ENCODE assay signal across 8 mouse cellular contexts in the genomic region with DNA sequence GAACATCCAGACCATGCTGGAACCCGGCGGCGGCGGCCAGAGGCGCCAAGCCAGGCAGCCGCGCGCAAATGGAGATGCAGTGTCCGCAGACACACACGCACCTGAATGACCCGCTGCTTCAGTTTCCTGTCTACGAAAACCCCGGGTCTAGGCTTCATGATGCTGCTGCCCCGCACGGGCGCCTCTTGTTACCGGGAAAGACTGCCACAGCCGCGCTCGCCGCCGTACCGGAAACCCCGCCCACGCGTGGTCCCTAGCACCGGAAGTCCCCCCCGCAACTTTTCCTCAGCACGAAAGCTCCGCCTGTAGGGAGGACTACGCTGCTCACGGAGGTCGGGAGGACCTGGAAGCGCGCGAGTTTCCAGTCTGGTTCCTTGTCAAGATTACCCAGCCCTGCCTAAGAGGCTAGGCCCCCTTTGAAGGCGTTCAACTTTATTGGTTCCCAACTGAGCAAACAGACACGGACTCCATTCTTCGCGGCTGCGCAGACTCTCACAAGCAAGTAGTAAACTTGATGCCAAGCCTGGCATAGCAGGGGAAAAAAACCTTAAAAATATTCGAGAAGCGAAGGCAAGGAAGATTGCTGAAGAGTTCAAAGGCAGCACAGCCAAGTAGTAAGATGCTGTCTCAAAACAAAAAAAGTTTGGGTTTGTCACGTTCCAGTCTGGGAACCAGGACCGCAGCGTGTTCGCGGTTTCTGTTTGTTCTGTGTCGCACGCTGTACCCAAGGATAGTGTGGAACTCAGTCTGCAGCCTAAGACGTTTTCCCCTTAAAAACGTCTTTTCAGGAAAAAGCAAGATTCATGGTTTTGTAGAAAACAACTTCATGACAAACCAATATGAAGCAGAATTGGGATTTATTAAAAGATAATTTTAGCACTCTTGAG. TPM values are rescaled to one million over a fixed set of nuclear protein-coding genes. Genes with fewer than 3 reads are reported as not detected.
A peak's percentile ranks its signal among the peaks of the same experiment; 100 is the strongest.
DNase-seq lines count a peak whose midpoint lies in the region; ATAC-seq and TF ChIP-seq lines count a peak whose summit lies in the region.

Nvl (minus strand) TSS at position 255 of the 887 bp plus-strand sequence.
Cnih4 (plus strand) TSS at position 744 of the 887 bp plus-strand sequence.

- peak within 1 kb of the TSS; percentile 65 for H3K4me2 ChIP-seq in lung, postnatal 0 days (replicated peaks; ENCODE audit: low read depth, low read length)

- no peaks in the 10 kb centered on the region for H3K27me3 ChIP-seq in hindbrain, embryonic 10.5 days (ENCODE audit: insufficient read depth, poor library complexity, severe bottlenecking)
- H3K27me3 ChIP-seq in lung, postnatal 0 days (replicated peaks; ENCODE audit: insufficient read depth, low read length): no peaks in the 10 kb centered on the region

- ATAC-seq in frontal cortex, adult (ENCODE audit: low TSS enrichment): peak; percentile 98
- ATAC-seq in lung, postnatal 0 days: peak; percentile 99

- no peaks in the 10 kb centered on the region for H3K9me3 ChIP-seq in hindbrain, embryonic 10.5 days
- H3K9me3 ChIP-seq in lung, postnatal 0 days (ENCODE audit: low read length): no peaks in the 10 kb centered on the region

- WGBS in hindbrain, embryonic 10.5 days: under 1% methylated on average over 52 of the region's 52 CpGs
- WGBS in lung, postnatal 0 days: 1% methylated on average over 52 of the region's 52 CpGs

- H3K4me1 ChIP-seq in hindbrain, embryonic 10.5 days (replicated peaks): peaks cover 39% of the 10 kb centered on the region
- H3K4me1 ChIP-seq in lung, postnatal 0 days (ENCODE audit: insufficient read depth, low read depth, low read length): peaks cover 12% of the 10 kb centered on the region; the same call in 1 of the 2 replicates

- peak; percentile 32 for TF ChIP-seq CTCF in lung, postnatal 0 days (IDR thresholded peaks at IDR 0.05)

- H3K36me3 ChIP-seq in hindbrain, embryonic 10.5 days: peaks cover 29% of the 10 kb centered on the region
- no peaks in the 10 kb centered on the region for H3K36me3 ChIP-seq in lung, postnatal 0 days (ENCODE audit: insufficient read depth, low read length)

- H3K4me3 ChIP-seq in hindbrain, embryonic 10.5 days: peak within 1 kb of the TSS; percentile 84
- H3K4me3 ChIP-seq in lung, postnatal 0 days (ENCODE audit: low read depth, low read length): peak within 1 kb of the TSS; percentile 81

- peak; percentile 75 for TF ChIP-seq EP300 in lung, postnatal 0 days (IDR thresholded peaks at IDR 0.05)

- H3K9ac ChIP-seq in lung, postnatal 0 days (replicated peaks; ENCODE audit: low read depth): peak within 1 kb of the TSS; percentile 39

- H3K27ac ChIP-seq in hindbrain, embryonic 10.5 days: peak within 1 kb of the TSS; percentile 88
- peak within 1 kb of the TSS; percentile 89 for H3K27ac ChIP-seq in lung, postnatal 0 days (ENCODE audit: low read length)

- DNase-seq in MN1 (ENCODE audit: low spot score): peak; percentile 98
- DNase-seq in cerebellum, adult 9-10 months: peak; percentile 92
- peak; percentile 96 for DNase-seq in hindbrain, embryonic 10.5 days (ENCODE audit: low spot score)
- peak; percentile 93 for DNase-seq in layer of hippocampus, adult 9-11 months
- peak; percentile 98 for DNase-seq in lung, postnatal 0 days (ENCODE audit: low spot score)
- peak; percentile 92 for DNase-seq in ovary, postnatal 14 days (ENCODE audit: low spot score)
- DNase-seq in thymus, postnatal 14 days: peak; percentile 93

RNA-seq across cellular contexts. Expression of gene Nvl, which starts in this region (rescaled TPM):
- 30.2 and 42.2 TPM in 2 replicates for polyA plus RNA-seq in hindbrain, embryonic 10.5 days (2016; fragmentation: Nextera tagmentation; extraction: Ambion mirVana)
- polyA plus RNA-seq in lung, postnatal 0 days (2015; fragmentation: Nextera tagmentation; extraction: Ambion mirVana): 13.3 and 13.4 TPM in 2 replicates

RNA-seq across cellular contexts. Expression of gene Cnih4, which starts in this region (rescaled TPM):
- polyA plus RNA-seq in hindbrain, embryonic 10.5 days (2016; fragmentation: Nextera tagmentation; extraction: Ambion mirVana): 104 and 129 TPM in 2 replicates
- 95.4 and 115 TPM in 2 replicates for polyA plus RNA-seq in lung, postnatal 0 days (2015; fragmentation: Nextera tagmentation; extraction: Ambion mirVana)

Comparison
In these comparisons a context has a peak if more than half of its experiments do, and no peak if none do; other contexts are left out.
1. Peak in every context shown above with its lines: DNase-seq, ATAC-seq, H3K4me3 ChIP-seq and H3K27ac ChIP-seq.